Mouse (Mus musculus) neural tube, embryonic 15.5 days (tissue): Measurements from ENCODE around the gene Tcf15. TPM values are rescaled to one million over a fixed set of nuclear protein-coding genes. Genes with fewer than 3 reads are reported as not detected.

Experiments
- ATAC-seq: fragments of 200-750 bp; cut with Nextera tagmentation; 2 replicates; pipeline ENCODE4 v1.8.0; 2017; ENCODE audit warnings: mild to moderate bottlenecking, moderate TSS enrichment, moderate library complexity; ENCODE audit not compliant: low FRiP score
- H3K27ac ChIP-seq: fragments of 300-500 bp; sonication (generic); replicated peaks from 2 replicates; pipeline ENCODE4 v1.5.1; 2015; ENCODE audit warnings: mild to moderate bottlenecking, inconsistent platforms
- H3K27me3 ChIP-seq: fragments of 300-500 bp; sonication (generic); replicated peaks from 2 replicates; pipeline ENCODE4 v1.6.1; 2015; ENCODE audit warnings: inconsistent platforms
- H3K36me3 ChIP-seq: fragments of 300-500 bp; sonication (generic); 2 replicates; pipeline ENCODE4 v1.6.1; 2015; ENCODE audit warnings: inconsistent platforms
- H3K4me1 ChIP-seq: fragments of 300-500 bp; sonication (generic); 2 replicates; pipeline ENCODE4 v1.6.1; 2015; ENCODE audit warnings: inconsistent platforms
- H3K4me2 ChIP-seq: fragments of 300-500 bp; sonication (generic); 2 replicates; pipeline ENCODE4 v1.6.1; 2015; ENCODE audit warnings: inconsistent platforms, mild to moderate bottlenecking, moderate library complexity
- H3K4me3 ChIP-seq: fragments of 300-500 bp; sonication (generic); replicated peaks from 2 replicates; pipeline ENCODE4 v1.5.1; 2015; ENCODE audit warnings: mild to moderate bottlenecking, inconsistent platforms
- H3K9ac ChIP-seq: fragments of 300-500 bp; sonication (generic); replicated peaks from 2 replicates; pipeline ENCODE4 v1.6.1; 2015; ENCODE audit warnings: mild to moderate bottlenecking, inconsistent platforms
- H3K9me3 ChIP-seq: fragments of 300-500 bp; sonication (generic); replicated peaks from 2 replicates; pipeline ENCODE4 v1.6.1; 2016; ENCODE audit warnings: inconsistent platforms
- WGBS: fragments of 180-500 bp; shearing (Covaris S2); methylation state at CpG from one replicate; pipeline ENCODE4 v1.1.7; 2015; ENCODE audit warnings: mixed read lengths; 5-methylcytosine and 5-hydroxymethylcytosine counted together
- polyA plus RNA-seq: library from polyadenylated mRNA; unstranded; fragments of >200 nt; fragmentation: Nextera tagmentation; extraction: Ambion mirVana; gene quantifications from 2 replicates; pipeline ENCODE4 v1.2.1, GENCODE M21; 2015

Tcf15 gene
- polyA plus RNA-seq, 1 experiment from 2014 or later: 2.1 TPM

DNA sequence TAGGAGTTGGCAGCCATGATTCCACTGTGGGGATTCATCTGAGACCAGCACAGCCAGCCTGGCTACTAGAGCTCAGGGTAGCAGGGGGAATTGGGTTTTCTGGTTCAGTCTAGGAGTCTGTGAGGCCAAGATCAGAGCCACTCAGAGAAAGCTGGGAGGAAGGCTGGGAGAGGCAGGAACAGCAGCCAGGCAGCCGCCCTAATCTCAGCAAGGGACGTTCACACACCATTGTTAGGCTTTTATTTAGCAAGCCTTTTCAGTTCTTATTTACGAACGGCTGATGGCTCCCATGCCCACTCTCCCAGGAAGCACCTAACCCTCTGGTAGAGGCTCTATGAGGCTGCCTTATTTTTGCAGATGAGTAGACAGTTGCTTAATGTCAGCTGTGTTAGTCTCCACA, 6.5 kb downstream of the Tcf15 start:
- H3K9me3 ChIP-seq: no peaks in the 10 kb centered on the region
- H3K9ac ChIP-seq: no peak overlapping the region
- no peaks in the 10 kb centered on the region for H3K4me1 ChIP-seq
- peaks cover 6% of the 10 kb centered on the region; the same call in 1 of the 2 replicates for H3K27me3 ChIP-seq
- no peaks in the 10 kb centered on the region for H3K36me3 ChIP-seq
- no peak overlapping the region for H3K4me3 ChIP-seq
- H3K4me2 ChIP-seq: no peak overlapping the region
- 10% methylated on average over 4 of the region's 4 CpGs for WGBS
- ATAC-seq: no peak
- H3K27ac ChIP-seq: no peak overlapping the region

DNA sequence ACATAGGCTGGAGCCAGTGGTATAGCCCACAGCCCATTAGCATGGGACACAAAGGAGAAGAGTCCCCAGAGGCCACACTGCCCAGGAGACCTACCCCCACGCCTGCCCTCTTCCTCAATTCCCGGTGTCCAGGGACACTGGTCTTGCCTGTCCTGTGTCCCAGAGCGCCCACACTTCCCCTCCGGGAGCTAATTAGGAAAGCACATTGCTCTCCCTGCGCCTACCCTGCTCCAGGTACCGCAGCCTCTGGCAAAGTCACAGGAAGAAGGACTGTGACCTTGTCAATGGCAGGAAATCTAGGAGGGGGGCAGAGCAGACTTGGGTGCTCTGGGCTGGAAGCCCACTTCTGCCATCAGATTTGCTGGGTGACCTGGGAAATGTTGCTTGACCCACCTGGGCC, 7.0 kb downstream of the Tcf15 start:
- H3K27ac ChIP-seq: no peak overlapping the region
- no peak for ATAC-seq
- WGBS: 55% methylated on average over 6 of the region's 6 CpGs

DNA sequence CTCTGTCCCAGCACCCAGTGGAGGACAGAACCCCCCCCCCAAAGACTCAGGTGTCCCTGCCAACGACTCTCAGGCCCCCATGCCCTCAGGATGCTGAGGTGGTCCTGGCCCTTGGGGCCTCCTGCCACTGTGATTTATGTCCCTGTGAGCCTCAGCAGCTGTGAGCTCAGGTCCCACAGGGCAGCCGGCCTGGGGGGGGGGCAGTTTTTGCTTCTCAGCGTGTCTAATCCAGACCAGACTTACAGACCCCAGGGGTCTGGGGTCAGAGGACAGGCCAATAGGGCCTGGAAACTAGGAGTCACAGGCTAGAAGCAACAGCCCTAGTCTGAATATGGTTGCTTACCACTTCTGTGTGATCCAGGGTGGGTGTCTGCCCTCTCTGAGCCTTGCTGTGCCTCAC, 10.0 kb downstream of the Tcf15 start:
- Histone ChIP-seq H3K9me3 (no peaks in the 10 kb centered on the region), H3K9ac (no peak overlapping the region), H3K4me2 (no peak overlapping the region), H3K4me1 (0 out of 2 replicates have a peak, but pooled peaks cover 3% of the 10 kb centered on the region), H3K4me3 (no peak overlapping the region), H3K27me3 (no peaks in the 10 kb centered on the region), H3K36me3 (no peaks in the 10 kb centered on the region), H3K27ac (no peak overlapping the region)
- WGBS: 13% methylated on average over 3 of the region's 3 CpGs
- ATAC-seq: no peak

More for the DNA sequence above, 7.0 kb downstream of the Tcf15 start:
- Histone ChIP-seq H3K27me3 (0 out of 2 replicates have a peak, but pooled peaks cover 1% of the 10 kb centered on the region), H3K9me3 (no peaks in the 10 kb centered on the region), H3K36me3 (no peaks in the 10 kb centered on the region), H3K4me1 (0 out of 2 replicates have a peak, but pooled peaks cover 1% of the 10 kb centered on the region), H3K4me2 (no peak overlapping the region), H3K4me3 (no peak overlapping the region), H3K9ac (no peak overlapping the region)

DNA sequence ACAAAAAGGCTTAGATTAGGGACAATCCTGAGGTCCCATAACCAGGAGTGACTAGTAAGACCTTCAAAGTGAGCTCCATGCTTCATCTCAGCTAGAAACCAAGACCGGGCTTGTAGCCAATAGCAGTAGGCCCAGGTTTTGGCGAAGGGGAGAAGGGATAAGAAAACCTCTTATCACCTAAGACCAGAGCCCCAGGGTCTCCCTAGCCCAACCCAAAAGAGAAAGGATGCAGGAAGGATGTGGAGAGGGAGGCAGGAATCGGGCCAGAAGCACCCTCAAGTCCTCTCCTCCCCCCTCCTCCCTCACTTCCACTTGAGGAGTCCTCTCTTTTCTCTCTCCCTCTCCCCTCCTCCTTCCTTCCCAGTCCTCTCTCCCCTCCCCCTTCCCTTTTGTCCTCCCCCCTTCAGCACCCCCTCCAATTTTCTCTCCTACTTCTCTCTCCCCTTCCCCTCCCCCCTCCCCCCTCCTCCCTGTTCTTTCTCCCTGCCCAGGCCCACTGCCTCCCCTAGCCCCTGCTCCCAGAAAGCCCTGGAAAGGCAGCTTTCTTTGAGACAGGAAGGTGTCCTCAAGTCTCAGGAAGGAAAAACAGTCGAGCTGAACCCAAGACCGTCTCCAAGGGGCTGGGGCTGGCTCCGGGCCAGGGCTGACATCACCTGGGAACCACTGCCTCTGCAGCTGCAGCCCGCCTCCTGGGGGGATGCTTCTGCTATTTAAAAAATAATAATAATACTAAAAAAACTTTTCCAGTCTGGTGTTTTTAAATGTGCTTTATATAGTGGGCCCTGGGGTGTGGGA, 12.2 kb downstream of the Tcf15 start:
- H3K27ac ChIP-seq: no peak overlapping the region
- no peak for ATAC-seq
- WGBS: 55% methylated on average over 7 of the region's 7 CpGs
- H3K27me3 ChIP-seq: no peaks in the 10 kb centered on the region
- no peak overlapping the region for H3K4me2 ChIP-seq
- H3K36me3 ChIP-seq: no peaks in the 10 kb centered on the region
- H3K9ac ChIP-seq: no peak overlapping the region
- H3K4me3 ChIP-seq: no peak overlapping the region
- 0 out of 2 replicates have a peak, but pooled peaks cover 3% of the 10 kb centered on the region for H3K4me1 ChIP-seq
- H3K9me3 ChIP-seq: no peaks in the 10 kb centered on the region

DNA sequence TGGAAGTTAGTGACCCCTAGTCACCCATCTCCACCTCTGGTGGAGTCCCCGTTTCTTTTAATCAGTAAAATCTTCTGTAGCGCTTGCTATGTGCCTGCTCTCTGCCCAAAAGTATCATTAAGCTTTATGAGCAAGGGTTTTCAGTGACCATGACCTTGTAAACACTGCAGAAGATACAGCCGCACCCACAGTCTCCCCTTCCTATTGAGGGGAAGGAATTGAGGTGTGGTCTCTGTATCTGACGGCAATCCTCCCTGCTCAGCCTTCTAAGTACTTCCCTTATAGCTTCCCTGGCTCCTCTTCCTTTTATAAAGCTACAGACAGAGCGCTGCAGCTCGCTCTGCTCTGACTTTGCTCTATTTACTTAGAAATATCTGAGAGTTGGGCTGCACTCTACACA, 13.1 kb downstream of the Tcf15 start:
- Histone ChIP-seq H3K4me1 (0 out of 2 replicates have a peak, but pooled peaks cover 3% of the 10 kb centered on the region), H3K9ac (no peak overlapping the region), H3K4me2 (no peak overlapping the region), H3K27me3 (no peaks in the 10 kb centered on the region), H3K27ac (no peak overlapping the region), H3K4me3 (no peak overlapping the region), H3K36me3 (no peaks in the 10 kb centered on the region), H3K9me3 (no peaks in the 10 kb centered on the region)
- WGBS: 78% methylated on average over 6 of the region's 6 CpGs
- ATAC-seq: no peak

DNA sequence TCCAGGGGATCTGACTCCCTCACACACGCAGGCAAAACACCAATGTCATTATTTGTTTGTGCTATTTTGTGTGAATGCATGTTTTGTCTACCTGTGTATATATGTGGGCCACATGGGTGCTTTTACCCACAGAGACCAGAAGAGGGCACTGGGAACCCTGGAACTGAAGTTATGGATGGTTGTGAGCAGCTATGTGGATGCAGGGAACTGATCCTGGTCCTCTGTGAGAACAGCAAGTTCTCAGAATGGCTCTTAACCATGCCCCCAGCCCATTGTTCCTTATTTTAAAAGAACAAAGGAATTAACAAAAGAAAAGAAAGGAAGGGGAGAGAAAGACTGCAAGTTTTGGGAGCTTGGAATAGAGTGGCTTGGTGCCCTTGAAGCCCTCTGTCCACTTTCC, 16.1 kb downstream of the Tcf15 start:
- no peaks in the 10 kb centered on the region for H3K27me3 ChIP-seq
- no peaks in the 10 kb centered on the region for H3K9me3 ChIP-seq
- ATAC-seq: no peak
- H3K27ac ChIP-seq: no peak overlapping the region
- H3K9ac ChIP-seq: no peak overlapping the region
- H3K4me2 ChIP-seq: no peak overlapping the region
- no peaks in the 10 kb centered on the region for H3K36me3 ChIP-seq
- 0 out of 2 replicates have a peak, but pooled peaks cover 3% of the 10 kb centered on the region for H3K4me1 ChIP-seq
- no peak overlapping the region for H3K4me3 ChIP-seq
- WGBS: 90% methylated on average over 1 of the region's 1 CpGs

DNA sequence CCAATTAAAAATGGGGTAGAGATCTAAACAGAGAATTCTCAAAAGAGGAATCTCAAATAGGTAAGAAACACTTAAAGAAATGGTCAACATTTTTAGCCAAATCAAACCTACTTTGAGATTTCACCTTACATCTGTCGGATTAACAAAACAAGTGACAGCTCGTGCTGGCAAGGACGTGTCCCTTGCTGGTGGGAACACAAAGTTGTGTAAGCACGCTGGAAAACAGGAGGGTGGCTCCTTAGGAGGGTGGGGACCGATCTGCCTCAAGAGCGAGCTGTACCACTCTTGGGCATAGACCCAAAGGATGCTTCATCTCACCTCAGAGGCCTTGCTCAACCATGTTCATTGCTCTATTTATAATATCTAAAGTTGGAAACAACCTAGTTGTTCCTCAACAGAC, 22.9 kb downstream of the Tcf15 start:
- no peak for ATAC-seq

DNA sequence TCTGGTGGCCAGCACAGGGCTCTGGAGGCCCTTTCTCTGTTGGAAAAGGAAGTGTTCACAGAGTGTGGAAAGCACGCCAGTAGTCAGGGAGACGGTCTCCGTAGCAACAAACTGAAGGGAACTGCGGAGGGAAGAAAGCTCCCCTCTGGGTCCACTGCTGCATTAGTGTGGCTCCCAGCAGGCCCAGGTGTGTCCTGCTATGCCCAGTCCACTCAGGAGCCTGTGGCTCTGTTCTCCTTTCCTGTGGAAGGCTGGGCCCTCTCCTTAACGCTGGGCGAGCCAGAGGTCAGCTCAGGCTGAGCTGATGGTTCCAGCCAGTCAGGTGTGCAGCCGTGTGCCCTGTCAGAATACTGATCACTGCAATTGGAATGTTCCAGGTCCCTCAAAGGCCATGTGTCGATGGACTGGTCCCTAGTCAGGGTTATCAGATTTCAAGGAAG, 24.5 kb downstream of the Tcf15 start:
- Histone ChIP-seq H3K27me3 (no peaks in the 10 kb centered on the region), H3K9me3 (no peaks in the 10 kb centered on the region; the same call in 1 of the 2 replicates), H3K36me3 (no peaks in the 10 kb centered on the region), H3K4me2 (no peak overlapping the region), H3K4me1 (peaks cover 7% of the 10 kb centered on the region), H3K9ac (no peak overlapping the region), H3K4me3 (no peak overlapping the region), H3K27ac (peak overlapping the region; percentile 51; the same call in 1 of the 2 replicates)
- WGBS: 25% methylated on average over 8 of the region's 8 CpGs
- peak; percentile 65 for ATAC-seq

More for the DNA sequence above, 22.9 kb downstream of the Tcf15 start:
- Histone ChIP-seq H3K4me1 (peaks cover 7% of the 10 kb centered on the region), H3K27ac (no peak overlapping the region), H3K9me3 (no peaks in the 10 kb centered on the region; the same call in 1 of the 2 replicates), H3K36me3 (no peaks in the 10 kb centered on the region), H3K4me3 (no peak overlapping the region), H3K4me2 (no peak overlapping the region), H3K27me3 (no peaks in the 10 kb centered on the region), H3K9ac (no peak overlapping the region)
- WGBS: 90% methylated on average over 6 of the region's 6 CpGs

DNA sequence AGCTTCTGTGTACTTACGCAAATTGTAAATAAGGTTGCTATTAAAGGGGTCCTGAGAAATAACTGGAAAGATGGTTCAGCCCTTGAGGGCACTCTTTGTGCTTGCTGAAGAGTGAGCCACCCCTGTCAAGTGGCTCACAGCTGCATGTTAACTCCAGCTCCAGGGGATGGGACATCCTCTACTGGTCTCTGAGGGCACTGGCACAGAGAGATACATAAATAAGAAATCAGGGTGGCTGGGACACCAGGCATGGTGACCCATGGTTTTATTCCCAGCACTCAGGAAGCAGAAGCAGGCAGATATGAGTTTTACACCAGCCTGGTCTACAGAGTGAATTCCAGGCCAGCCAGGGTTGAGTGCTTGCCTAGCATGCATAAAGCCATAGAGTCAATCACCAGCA, 26.0 kb downstream of the Tcf15 start:
- H3K9me3 ChIP-seq: no peaks in the 10 kb centered on the region; the same call in 1 of the 2 replicates
- ATAC-seq: no peak
- 97% methylated on average over 1 of the region's 1 CpGs for WGBS

DNA sequence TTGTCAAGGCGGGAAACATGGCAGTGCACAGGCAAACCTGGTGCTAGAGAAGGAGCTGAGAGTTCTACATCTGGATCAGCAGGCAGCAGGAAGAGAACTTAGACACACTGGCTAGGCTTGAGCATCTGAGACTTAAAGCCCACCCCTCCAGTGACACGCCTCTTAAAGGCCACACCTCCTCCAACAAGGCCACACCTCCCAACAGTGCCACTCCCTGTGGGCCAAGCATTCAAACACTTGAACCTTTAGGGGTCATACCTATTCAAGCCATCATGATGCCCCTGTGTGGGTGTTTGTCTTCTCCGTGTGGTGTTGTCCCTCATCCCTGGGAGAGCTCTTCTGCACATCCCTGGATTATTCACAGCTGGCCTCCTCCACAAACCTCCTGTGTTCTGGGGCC, 31.5 kb downstream of the Tcf15 start:
- H3K4me2 ChIP-seq: no peak overlapping the region
- H3K36me3 ChIP-seq: no peaks in the 10 kb centered on the region
- no peak overlapping the region for H3K27ac ChIP-seq
- 0 out of 2 replicates have a peak, but pooled peaks cover 5% of the 10 kb centered on the region for H3K4me1 ChIP-seq
- H3K4me3 ChIP-seq: no peak overlapping the region
- no peaks in the 10 kb centered on the region for H3K27me3 ChIP-seq
- H3K9me3 ChIP-seq: no peaks in the 10 kb centered on the region
- ATAC-seq: no peak
- no peak overlapping the region for H3K9ac ChIP-seq
- 94% methylated on average over 3 of the region's 3 CpGs for WGBS

More for the DNA sequence above, 26.0 kb downstream of the Tcf15 start:
- Histone ChIP-seq H3K4me2 (no peak overlapping the region), H3K4me3 (no peak overlapping the region), H3K27ac (no peak overlapping the region), H3K4me1 (peaks cover 7% of the 10 kb centered on the region), H3K9ac (no peak overlapping the region), H3K27me3 (no peaks in the 10 kb centered on the region), H3K36me3 (no peaks in the 10 kb centered on the region)

DNA sequence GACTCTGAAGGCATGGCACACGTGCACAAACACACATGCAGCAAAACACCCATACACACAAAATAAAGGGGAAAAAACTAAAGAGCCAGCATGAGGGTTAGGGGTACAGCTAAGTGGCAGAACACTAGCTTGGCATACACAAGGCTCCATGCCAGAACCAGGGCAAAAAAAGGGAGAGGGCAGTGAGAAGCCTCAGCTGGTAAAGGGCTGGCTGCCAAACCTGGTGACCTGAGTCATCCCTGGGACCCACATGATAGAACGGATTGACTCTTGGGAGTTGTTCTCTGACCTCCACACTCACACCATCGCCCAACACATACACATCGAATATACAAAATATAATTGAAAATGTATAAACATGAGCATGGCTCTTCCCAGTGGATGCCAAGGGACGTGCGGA, 33.3 kb downstream of the Tcf15 start:
- Histone ChIP-seq H3K4me2 (no peak overlapping the region), H3K27me3 (no peaks in the 10 kb centered on the region), H3K9me3 (no peaks in the 10 kb centered on the region), H3K9ac (no peak overlapping the region), H3K27ac (no peak overlapping the region), H3K4me3 (no peak overlapping the region), H3K4me1 (0 out of 2 replicates have a peak, but pooled peaks cover 7% of the 10 kb centered on the region), H3K36me3 (no peaks in the 10 kb centered on the region)
- 81% methylated on average over 6 of the region's 6 CpGs for WGBS
- ATAC-seq: no peak

DNA sequence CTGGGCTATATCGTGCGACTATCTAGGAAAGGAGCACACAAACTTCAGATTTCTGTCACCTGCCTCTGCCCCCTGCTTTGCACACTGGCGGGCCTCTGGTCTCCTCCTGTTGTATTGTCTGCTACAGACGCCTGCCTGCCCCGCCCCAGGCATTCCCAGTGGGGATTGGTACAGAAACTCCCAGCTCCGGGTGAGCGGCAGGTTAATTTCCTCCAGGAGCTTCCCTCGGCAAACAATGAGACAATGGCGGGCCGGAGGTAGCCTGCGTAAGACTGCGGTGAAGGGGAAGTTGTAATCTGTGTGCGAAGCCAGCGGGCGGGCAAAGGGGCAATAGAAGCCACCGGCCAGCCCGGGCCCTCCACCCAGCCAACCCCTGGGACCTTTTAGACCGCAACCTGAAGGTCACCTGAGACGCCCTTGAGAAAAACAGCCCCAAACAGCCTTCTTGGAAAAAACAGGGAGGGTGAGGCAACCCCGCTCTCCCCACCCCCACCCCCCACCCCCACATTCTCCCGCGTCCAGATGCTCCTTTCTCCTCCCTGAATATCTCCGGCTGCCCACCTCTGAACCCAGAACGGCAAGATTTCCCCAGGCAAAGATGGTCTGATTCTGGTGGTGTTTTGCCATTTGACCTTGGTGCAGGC, 33.9 kb downstream of the Tcf15 start:
- H3K36me3 ChIP-seq: no peaks in the 10 kb centered on the region
- no peak overlapping the region for H3K27ac ChIP-seq
- H3K27me3 ChIP-seq: no peaks in the 10 kb centered on the region
- H3K4me1 ChIP-seq: 0 out of 2 replicates have a peak, but pooled peaks cover 7% of the 10 kb centered on the region
- no peaks in the 10 kb centered on the region for H3K9me3 ChIP-seq
- no peak overlapping the region for H3K9ac ChIP-seq
- no peak overlapping the region for H3K4me3 ChIP-seq
- peak overlapping the region; percentile 41 for H3K4me2 ChIP-seq
- WGBS: 9% methylated on average over 24 of the region's 24 CpGs
- no peak; the same call in 1 of the 2 replicates for ATAC-seq
